Mouse (Mus musculus) cerebellum, adult 9-10 months (tissue): ENCODE data around the gene Pgap3.

Source experiments
- DNase-seq: peaks from one replicate; pipeline ENCODE4 v3.0.0; 2022

Pgap3 gene

GRCm38 (mm10) chr11:98354445-98354844, 45.8 kb downstream of the Pgap3 start:
- DNase-seq = no peak

DNA sequence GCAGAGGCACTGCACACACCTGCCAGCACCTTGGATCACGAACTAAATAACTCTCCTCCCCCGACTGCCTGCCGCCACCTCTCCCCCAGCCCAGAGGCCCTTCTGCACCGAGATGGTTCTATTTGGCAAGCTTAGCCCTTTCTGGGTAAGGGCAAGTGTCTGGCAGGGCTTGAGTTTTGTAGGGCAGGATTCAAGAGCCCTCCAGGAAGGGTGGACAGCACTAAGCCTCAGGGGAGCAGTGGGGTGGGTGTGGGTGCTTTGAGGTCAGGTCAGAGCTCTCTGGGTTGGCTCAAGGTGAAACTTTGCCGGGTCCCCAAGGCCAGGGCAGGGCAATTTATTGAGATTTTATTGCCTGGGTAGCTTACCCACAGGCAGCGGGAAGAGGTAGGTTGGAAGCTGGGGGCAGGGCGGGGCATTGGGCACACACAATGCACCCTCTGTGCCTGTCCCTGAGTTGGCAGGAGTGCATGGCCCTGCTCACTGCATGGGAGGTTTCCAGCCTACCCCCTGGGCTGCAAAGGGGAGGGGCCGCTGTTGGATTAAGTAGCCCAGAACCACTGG, 46.6 kb downstream of the Pgap3 start:
- no peak for DNase-seq

DNA sequence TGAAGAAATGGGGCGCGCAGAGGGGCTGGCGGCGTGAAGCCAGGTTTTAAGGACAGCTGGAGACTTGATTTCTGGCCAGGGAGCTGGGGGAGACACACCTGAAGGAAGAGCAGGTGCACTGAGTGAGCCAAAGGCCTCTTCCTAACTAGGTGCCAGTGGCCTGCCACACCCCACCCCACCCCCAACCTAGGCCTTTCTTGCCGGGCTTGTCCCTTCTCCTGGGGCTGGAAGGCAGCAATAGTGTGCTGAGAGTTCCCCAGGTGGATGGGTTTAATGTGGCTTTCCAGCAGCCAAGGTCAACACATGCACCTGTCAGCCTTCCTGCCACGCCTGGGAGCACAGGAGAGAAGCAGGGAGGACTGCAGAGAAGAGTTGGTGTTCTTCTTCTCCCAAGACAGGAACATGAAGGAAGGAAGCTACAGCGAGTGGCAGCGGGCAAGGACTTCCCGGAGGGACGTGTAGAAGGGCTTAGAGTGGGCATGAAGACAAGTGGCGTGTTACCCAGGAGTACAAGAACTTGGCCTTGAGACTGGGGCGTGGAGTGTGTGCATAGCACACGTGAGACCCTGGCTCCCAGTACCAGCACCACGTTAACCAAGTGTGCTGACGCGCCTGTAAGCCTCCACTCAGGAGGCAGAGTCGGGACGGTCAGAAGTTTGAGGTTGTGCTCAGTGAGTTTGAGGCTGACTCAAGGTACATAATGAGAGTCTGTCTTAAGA, 47.9 kb downstream of the Pgap3 start:
- DNase-seq = no peak

- no peak for DNase-seq
Measured at GRCm38 (mm10) chr11:98349308-98349707, 51.0 kb downstream of the Pgap3 start.

GRCm38 (mm10) chr11:98348083-98348961, 52.0 kb downstream of the Pgap3 start, which contains the start of gene Ppp1r1b:
Gene Ppp1r1b (plus strand): TSS chr11:98348404.
- peak; percentile 77 for DNase-seq

DNA sequence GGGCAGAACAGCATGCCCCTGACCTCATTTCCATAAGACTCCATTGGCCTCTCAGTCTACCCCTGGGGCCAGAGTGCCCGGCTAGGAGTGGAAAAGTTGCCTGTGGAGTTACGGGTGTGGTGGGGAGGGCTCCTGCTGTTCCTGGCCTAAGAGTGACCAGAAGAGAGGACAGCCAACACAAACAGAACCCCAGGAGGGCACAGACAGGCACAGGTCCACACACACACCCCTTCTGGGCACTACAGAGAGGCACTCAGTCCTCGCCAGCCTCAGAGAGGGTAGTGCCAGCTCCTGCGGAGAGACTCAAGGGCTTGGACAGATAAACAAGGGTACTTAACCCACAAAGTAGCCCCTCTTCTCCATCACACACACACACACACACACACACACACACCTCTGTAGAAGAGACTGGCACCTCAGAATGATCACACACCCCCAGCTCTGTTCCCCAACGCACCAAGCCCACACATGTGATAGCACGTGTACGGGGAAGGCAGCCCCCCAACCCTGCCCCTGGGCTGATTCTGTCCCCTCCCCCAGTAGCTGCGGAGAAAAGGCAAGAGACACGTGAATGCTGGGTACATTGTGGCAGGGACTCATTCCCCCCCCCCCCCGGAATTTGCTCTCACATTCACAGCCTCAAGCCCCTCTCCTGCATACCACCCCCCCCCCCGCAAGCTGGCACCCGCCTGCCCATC, 52.8 kb downstream of the Pgap3 start:
- peak; percentile 70 for DNase-seq

DNA sequence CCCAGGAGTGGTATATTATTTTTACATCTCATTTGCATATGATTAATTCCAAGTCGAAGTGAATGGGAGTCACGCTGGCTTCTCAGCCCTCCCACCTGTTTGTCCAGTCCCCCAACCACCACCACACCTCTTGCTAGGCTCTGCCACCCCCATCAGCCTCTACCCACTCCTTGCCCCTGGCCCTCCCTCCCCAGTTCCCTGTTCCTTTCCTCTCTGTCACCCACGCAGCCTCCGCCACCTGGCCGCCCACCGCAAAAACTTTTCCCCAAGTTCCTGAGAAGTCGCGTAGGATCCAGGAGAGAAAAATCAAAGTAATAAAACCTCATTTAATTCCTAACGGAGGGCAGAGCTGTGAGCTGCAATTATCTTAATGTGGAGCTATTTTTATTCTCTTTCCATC, 54.1 kb downstream of the Pgap3 start:
- DNase-seq = no peak

DNA sequence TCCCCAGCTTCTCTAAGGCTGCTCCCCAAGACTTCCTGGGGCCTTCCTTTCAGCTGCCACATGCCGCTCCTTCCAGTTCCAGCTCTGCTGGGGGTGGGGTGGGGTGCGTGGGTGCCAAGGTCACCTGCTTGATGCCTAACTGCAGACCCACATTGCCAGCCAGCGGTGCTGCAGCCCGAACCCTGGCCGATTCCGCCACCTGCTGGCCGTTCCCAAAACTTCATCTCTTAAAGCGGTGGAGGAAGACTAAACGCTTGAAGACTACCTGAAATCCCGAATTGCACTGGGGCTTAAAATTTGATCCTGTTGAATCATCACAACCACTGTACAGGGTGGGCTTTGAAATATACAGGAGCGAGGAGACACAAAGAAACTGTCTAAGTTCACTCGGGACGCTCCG, 55.0 kb downstream of the Pgap3 start:
- DNase-seq = peak; percentile 94

DNA sequence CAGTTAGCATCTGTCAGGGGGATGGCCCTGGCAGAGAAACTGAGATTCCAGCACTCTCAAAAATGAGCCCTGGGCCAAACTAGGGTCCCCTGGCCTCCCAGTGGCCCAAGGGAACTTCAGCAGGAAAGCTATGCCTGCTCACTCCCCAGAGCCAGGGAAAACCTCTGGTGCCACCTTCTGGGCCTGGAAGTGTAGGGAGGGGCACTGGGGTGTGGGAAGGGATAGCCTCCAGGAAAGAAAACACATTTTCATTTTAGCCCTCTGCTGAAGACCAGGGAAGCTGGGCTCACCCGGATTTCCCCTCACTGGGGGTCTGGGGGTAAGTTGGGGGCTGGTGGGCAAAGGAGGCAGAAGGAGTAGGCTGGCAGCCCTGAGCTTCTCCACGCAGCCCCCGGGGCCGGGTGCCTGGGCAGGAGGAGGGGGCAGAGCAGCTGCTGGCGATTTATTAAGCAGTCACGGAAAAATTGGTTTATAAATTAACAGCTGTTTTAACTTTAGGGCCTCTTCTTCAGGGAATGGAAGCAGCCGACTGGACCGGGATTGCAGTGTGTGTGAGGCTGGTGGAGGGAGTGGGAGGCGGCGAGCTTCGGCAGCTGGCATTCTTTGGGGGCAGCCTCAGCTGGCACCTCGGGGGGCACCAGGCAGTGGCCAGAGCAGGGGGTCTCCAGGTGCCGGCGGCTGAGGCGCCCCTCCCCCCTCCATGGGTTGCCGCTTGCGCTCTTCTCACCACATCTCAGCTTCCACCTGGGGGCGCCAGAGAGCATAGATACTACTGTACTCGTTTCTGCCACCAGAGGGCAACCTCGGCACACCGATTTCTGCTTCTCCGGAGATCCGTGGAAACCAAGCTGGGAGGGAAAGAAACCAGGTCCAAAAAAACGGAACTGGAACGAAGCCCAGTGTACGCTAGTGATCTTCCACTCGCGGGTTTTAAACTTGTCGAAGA, 58.0 kb downstream of the Pgap3 start:
- DNase-seq = peak; percentile 98

GRCm38 (mm10) chr11:98341174-98341573, 59.1 kb downstream of the Pgap3 start:
- peak; percentile 52 for DNase-seq

GRCm38 (mm10) chr11:98340597-98340996, 59.7 kb downstream of the Pgap3 start:
- peak; percentile 55 for DNase-seq

DNA sequence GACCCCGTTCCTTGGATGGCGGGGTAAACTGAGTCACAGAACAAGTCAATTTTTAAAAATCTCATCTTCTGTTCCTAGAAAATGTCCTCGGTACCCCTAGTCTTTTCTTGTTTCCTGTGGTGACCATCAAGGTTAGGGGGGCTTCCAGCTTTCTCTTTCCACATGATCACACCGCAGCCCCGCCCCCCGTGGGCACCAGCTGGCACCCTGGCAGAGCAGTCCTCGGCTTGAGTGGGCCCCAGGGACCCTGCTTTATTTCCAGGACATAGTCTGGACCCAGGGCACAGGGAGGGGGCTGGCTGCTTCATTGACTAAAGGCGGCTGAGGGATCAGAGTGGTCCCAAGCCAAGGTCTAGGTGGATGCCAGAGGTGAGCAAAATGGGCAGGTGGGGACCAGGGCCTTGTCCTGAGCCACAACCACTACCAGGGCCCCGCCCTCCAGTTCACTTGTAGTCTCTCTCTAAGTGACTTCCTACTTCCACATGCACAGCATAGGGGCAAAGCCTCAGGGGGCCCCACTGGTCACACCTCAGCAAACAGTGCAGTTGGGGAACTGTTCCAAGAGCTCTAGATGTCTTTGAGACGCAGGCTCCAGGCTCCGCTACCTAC, 60.5 kb downstream of the Pgap3 start:
- peak; percentile 70 for DNase-seq

- DNase-seq = peak; percentile 72
Measured at GRCm38 (mm10) chr11:98339071-98339501, 61.2 kb downstream of the Pgap3 start.
